Mouse (Mus musculus): Measurements from ENCODE around the gene Axin2.
A peak's percentile ranks its signal among the peaks of the same experiment; 100 is the strongest.

The Axin2 gene

DNA sequence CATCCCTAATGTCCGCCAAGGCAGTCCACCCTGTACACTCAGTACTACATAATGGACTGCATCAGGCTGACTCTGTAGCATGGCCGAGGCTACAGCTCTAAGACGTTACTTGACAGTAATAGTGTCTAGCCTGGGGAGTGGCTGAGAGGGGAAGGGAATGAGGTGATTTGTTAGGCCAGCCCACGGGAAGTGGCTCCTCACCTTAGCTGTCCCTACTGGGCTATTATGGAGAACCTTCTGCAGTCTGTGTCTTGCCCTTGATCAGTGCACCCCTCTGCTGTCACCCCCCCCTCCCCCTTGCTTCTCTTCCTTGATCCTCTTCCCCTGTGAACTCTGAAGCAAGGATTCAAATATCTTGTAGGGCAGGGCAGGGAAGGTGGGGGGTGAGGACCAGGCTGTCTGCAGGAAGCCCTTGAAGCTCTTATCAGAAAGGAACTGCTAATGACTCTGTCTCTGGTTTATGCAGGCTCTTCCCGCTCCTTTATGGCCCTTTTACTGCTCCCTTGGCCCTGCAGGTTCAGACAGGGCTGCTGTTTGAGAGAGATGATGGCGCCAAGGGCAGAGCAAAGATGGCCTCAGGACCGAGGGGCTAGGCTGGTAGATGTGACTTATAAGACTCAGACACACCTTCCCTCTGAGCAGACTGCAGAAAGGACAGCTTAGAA lies 13.4 kb upstream of the Axin2 start:
- no peak for DNase-seq (ENCODE audit: low read depth)

DNA sequence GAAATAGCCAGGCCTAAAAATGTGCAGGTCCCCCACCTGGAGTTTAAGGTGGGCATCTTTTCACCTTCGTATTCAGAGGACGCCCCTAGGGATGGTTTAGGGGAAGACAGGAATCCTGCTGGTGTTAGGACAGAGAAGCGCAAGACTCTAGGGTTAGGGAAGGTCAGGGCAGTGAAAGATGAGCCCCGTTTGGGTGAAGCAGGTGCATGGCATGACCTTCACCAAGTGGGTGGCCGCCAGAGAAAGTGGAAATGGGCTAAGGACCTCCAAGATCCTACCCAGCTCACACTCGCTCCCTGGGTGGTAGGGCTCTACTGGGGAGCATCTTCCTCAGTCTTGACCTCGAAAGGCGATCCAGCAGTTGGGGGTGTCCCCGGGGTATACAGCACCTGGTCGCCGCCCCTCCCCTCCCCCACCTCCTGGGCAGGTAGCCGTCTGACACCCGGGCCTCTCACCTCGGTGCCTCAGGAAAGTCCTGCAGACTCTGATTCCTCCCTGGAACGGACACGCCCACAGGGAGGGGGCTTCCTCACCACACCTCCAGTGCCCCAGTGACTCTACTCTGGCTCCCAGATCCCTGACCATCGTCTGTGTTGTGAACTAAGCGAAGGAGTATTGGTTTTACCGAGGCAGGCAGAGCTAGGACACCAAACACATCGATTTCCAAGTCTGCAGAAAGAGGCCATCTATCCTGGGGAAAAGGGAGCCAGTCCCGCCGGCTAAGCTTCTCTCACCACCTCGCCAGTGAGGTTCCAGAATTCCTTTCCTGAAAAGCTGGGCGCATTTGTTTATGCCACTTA lies 10.6 kb upstream of the Axin2 start:
- no peak for DNase-seq (ENCODE audit: low read depth)

DNA sequence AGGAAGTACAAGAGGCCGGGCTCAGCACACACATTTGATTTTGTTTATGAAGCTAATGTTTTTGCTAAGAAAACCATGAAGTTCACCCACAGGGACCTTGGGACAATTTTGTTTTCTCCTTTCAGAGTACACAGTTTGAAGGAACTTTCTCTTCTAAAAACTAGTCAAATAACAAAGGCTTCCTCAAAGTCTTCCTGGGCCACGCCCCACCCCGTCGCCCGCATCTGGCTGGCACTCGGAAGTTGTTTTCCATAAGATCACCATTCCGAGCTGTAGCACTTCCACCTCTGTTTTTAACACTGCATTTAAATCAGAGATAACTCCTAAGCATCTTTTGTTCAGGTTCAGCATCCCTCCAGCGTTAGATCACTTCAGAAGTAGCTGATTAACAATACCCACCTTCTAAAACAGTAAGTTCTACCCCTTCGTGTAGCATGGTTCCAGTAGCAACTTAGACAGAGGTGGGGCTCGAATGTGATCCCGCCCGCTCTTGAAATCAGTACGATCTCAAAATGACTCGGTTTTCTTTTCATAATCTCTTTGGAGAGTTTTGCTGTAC lies 9.7 kb upstream of the Axin2 start:
- no peak for DNase-seq (ENCODE audit: low read depth)

DNA sequence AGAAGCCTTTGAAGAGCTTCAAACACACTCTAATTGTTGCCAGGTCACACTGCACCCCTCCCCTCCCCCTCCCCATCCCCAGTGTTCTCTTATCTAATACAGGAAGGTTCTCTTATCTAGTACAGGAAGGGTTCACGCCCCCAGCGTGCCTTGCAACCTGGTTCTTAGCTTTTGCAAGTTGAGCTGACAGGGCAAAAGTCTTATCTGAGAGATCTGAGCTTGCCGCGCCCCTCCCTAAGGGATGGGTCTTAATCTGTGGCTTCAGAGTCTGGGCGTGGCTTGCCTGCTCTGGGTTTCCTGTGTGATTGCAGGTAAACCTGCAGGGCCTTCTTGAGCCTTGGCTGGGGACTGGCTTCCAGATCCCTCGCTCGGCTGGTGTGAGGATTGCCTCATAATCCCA lies 9.2 kb upstream of the Axin2 start:
- DNase-seq (ENCODE audit: low read depth): peak; percentile 94

DNA sequence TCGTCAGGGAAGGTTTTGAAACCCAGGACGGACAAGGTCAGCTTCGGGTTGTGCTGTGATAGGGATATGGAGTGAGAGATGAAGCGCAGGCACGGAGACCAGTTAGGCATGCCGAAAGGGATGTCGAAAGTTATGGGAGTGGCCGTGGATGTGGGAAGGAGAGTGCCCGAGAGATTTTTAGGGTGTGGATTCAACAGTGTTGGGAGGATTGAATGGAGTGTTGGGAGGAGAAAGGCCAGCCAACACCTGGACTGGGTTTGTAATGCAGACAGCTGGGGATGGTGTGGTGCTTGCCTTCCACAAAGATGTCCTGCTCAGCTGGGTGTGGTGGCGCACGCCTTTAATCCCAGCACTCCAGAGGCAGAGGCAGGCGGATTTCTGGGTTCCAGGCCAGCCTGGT lies 8.0 kb upstream of the Axin2 start:
- DNase-seq (ENCODE audit: low read depth): no peak

DNA sequence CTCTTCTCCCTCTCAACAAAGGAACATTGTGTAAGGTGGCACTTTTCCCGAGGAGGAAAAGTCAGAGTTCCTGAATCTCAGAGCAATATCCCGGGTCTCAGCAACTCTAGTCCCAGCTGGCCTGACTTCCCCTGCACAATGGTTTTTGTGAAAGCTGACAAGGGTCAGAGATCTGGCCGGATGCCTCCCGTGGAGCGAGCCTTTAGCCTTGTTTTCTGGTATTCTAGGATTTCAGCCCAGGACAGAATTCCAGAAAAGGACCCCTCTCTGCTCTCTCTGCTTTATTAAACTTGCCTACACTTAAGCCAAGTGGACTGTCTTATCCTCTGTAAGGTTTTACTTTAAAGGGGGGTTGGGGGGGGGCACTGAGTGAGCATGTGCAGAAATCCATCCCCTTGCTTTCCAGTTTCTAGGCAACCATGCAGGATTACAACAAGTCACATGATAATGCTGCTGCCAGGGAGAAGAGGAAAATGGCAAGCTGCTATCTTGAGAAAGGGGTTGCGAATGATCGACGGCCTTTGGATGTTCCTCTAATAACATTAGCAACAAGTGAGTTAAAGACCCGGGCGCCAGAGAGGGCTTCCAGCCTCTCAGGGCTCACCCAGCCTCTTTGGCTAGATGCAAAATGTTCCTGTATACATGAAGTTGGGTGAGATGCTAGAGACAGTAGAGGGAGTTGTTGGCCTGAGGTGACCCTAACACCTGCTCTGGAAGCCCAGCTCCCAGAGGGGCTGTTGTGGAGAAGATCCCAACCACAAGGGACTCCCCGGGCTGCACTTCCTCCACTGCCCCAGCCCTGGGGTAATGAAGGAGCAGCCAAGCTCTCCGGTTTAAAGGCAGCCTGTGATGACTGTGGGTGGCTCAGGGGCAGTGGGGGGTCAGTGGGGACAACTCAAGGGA lies 2.5 kb upstream of the Axin2 start:
- no peak for DNase-seq (ENCODE audit: low read depth)

DNA sequence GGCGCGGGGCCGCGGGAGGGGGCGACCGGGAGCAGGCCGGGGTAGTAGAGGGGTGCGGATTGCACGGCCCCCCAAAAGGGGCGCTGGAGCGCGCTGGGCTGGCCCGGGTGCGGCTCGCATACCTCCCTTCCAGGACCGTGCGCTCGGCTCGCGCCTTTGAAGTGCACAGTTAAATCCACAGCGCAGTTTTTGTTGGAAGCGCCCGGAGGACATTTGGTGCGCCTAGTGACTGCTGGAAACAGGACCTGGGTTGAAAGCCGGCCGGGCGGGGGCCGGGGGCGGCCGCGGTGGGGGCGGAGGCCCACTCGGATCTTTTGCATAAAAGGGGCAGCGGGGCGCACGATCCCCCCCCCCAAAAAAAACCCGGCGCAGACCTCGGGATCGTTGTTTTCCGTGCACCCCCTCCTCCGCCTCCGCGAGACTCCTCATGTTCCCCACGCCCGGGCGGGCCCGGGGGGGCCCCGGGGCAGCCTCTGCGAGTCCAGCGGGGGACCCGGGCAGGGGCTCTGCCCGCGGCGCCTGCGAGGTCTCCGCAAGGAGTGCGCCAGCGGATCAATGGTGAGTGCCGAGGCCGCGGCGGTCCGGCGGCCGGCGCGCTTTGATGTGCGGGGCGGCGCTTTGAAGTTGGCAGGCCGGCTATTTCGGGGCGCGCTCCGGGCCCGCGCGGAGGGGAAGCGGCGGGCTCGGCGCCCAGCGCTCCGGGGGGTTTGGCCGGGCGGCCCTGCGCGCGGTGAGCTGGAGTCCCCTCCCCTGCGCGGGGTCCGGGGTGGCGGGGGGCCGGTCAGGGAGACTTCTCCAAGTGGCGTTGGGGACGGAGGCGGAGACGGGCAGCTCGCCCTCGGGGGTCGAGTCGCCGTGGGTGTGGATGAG lies 722 bp downstream of the Axin2 start:
- DNase-seq (ENCODE audit: low read depth): peak; percentile 89

DNA sequence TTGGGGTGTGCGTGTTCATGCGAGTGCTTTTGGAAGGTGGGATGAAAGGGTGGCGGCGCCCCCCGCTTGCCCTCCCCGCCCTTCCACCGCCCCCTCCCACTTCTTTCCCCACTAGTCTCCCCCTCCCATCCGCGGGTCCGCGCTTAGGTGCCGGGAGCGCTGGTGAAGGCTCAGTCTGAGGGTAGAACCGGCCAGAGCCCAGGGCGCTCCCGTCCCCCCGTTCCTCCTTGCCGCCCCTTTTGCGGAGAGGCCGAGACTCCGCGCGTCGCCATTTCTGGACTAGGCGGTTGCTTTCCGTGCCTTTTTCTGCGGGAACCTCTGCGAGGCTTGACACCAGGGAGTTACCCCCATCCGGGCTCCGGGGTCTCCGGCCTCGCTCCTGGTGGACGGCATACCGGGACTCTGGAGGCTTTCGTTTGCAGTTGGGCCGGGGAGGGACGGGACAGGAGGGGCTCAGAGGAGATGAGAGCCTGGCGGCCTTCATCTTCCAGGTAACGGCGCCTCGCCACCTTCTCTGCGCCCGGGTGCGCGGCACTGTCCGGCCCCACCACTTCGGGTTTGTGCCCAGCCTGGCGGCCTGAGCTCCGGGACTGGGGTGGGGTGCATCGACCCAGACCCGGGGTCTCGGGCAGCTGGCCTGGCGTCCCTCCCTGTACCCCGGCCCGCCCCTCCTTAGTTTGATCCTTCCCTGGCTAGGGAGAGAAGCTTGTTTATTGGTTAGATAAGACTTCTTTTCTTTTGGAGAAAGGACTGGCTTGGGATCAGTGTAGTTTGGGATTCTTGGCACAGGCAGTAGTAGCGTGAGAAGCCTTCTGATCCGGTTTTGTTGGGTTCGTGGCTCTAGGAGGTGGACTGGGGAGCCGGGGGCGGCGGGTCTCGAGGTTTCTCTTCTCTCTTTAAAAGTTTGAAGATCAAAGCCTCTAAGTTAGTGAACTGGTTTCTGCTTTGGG lies 1.6 kb downstream of the Axin2 start:
- DNase-seq (ENCODE audit: low read depth): peak; percentile 50

DNA sequence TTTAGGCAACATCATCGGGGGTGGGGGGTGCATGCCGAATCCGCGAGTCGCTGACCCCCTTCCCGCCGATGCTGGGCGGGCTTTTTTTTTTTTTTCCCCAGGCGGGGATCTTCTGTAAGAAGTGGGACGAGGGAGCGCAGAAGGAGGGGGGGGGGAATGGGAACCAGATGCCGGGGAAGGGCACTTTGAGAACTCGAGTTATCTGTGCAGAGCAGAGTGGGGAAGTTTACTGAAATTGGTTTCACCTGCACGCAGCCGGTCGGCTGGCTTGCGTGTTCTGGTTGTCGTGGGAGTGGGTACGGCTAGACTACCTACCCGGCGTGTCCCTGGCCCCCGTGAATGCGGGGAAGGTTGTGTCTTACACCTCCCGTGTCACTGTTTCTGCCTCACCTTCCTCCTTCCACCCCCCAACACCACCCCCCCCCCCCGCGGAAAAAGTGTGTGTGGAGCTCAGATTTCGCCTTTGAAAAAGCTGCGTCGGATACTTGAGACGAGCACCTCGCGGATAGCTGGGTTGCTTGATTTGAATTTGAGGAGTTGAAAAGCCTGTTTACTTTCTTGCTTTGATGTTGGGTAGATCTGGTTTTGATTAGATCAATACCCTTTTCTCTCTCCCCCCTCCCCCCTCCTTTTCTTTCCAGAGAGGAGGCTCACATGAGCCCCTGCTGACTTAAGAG lies 2.5 kb downstream of the Axin2 start:
- peak; percentile 59 for DNase-seq (ENCODE audit: low read depth)

DNA sequence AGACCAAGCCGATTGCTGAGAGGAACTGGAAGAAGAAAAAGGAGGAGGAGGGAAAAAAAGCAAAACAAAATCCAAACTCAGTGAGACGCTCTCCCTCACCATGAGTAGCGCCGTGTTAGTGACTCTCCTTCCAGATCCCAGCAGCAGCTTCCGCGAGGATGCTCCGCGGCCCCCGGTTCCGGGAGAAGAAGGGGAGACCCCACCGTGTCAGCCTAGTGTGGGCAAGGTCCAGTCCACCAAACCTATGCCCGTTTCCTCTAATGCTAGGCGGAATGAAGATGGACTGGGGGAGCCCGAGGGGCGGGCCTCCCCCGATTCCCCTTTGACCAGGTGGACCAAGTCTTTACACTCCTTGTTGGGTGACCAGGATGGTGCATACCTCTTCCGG lies 3.0 kb downstream of the Axin2 start:
- DNase-seq (ENCODE audit: low read depth): no peak

DNA sequence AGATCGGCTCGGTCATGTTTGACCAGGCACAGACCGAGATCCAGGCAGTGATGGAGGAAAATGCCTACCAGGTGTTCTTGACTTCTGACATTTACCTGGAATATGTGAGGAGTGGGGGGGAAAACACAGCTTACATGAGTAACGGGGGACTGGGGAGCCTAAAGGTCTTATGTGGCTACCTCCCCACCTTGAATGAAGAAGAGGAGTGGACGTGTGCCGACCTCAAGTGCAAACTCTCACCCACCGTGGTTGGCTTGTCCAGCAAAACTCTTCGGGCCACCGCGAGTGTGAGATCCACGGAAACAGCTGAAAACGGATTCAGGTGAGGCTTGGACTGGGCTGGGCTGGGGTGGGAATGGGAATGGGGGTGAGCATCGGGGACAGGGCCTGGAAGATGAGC lies 3.6 kb downstream of the Axin2 start:
- DNase-seq (ENCODE audit: low read depth): no peak

DNA sequence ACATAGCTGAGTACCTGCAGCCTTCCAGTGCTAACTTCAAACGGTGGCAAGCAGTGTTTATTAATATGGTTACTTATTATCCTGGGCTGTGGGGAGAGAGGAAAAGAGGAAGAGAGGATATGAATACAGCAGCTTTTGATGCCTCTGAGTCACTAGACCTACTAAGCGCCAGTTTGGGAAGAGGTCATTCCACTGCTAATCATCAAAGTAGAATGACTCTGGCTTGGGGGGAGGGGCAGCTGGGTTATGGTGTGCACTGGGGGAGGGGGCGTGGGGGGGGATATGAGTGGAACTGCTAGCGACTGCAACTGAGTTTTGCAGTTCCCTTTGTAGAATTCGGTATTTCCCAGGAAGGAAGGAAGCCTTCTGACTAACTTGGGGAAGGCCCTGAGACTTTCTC lies 4.2 kb downstream of the Axin2 start:
- DNase-seq (ENCODE audit: low read depth): no peak

DNA sequence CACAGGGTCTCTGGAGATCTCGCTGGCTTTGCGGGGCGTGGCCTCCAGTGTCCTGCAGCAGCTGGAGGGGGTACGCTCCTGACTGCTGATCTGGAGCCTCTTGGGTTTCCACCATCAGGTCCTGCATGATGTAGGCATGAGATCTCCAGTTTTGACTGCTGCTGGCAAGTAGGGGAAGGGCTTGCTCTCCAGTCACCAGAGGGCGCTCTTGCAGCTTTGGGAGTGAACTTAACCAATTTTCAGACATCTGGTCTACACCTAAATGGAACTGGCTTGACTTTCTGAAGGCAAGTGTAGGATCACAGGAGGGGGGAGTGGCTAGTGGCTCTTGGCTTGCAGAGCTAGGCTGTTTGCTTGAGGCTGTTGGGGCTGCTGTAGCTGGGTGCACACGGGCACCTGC lies 5.1 kb downstream of the Axin2 start:
- DNase-seq (ENCODE audit: low read depth): peak; percentile 87

DNA sequence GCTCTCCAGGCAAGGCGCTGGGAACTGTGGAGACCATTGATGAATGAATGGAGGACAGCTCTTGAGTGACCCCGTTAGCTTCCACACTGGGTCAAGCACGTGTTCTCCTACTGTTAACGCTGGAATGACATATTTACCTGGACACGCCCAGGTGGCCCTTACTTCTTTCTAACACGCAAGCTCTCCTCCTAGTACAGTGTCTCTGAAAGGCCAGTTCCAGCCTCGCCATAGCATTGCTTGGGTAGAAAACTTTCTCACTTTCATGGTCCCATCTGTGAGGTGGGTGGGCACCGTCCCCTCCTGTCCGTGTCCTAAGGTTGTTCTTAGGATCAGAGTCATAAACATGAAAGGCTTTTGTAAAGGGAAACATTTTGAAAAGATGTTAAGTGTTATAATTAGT lies 5.7 kb downstream of the Axin2 start:
- DNase-seq (ENCODE audit: low read depth): no peak

DNA sequence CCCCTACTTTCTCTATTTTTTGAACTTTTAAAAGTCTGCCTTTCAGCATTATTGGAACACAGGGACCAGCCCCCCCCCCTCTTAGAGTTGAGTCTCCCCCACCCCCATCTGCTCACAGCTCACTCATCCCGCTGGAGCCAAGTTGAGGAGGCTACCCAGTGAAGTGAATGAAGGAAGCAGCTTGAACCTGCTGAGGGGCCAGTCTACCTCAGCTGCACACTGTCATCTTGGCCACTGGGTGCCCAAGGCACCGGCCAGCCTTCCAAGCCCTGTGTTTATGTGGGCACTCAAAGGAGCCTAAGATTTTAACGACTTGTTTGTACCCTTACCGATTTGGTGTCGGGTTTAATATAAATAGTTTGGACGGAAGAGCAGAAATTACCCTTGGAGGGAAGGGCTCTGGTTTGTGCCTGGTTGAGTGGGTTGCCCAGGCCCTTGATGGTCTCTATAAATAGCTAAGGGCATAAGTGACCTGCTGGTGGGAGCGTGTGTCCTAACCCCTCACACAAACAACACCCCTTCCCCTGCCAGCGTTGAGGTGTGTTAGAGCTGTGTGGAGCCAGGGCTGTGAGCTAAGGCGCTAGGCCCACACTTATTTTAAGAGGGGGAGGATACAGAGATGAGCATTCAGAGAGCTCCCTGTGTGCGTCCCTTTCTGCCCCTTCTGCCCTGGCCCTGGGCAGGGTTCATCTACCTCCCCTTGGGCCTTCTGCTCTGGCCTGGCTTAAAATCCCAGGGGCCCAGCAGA lies 6.4 kb downstream of the Axin2 start:
- no peak for DNase-seq (ENCODE audit: low read depth)

DNA sequence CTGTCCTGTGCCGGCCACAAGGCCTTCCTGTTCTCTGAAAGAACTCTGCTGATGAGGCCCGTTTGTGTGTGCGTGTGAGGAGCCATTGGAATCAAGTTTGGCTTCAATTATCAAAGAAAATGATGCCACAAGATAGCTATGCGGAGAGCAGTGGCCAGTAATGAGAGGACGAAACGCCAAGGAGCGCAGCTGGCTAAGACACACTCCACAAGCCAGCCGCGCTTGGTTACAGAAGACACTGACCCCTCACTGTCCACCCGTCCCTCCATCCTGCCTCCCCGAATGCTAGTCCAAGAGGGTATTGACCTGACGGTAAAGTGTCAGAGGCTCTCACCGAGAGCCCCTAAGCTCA lies 6.9 kb downstream of the Axin2 start:
- DNase-seq (ENCODE audit: low read depth): no peak

DNA sequence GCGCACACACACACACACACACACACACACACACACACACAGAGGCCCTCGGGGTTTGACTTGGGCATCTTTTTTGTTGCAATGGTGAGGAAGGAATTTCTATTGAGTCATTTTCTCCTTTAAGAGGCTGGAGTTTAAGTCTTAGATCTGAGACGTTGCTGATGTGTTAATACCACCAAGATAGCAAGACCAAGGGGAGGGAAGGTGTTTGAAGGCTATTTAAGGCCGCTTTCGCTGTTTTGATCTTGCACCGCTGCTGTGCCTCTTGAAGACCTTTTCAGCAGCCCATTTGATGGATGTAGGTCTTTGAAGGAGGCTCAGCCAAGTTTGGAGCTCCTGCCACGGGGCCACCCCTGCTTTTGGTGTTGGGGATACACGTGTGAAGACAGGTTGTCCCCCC lies 7.9 kb downstream of the Axin2 start:
- no peak for DNase-seq (ENCODE audit: low read depth)

DNA sequence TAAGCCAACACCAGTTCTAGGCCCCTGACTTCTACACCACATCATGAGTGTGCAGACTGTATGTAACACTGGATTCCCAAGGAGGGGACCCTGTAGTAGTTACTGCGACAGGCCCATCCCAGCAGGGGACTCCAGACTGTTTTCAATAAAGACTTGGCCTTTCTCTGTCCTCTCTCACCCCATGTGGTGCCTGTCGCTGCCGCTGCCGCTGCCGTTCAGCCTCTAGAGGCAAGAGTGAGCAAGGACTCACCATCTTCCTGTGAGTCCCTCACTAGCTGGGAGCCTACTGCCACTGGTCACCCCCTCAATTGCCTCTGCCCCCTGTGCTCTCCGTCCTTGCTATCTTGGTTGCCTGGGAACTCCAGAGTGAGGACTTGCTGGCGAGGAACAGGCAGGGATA lies 8.6 kb downstream of the Axin2 start:
- DNase-seq (ENCODE audit: low read depth): no peak

DNA sequence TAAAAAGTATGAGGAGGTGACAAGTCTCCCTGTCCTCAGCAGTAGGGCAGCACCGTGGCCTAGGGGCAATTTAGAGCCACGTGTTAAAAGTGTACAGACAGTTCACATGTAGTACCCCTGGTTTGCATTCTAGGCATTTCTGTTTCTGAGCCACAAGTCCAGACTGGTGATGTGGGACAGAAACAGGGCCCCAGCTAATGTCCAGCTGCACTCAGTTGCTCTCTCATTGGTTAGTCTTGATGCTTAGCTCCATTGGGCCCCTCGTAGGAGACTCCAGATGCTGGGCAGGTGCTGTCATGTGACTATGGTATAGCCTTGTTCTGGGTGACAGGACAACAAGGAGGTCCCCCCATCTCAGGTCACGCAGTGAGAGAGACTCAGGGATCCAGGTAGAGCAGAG lies 9.0 kb downstream of the Axin2 start:
- DNase-seq (ENCODE audit: low read depth): no peak

Data from naive thymus-derived CD4-positive, alpha-beta T cell, adult 2 months (primary cell).